Mouse (Mus musculus) forebrain, embryonic 14.5 days (tissue): ENCODE data around the gene Ints4. TPM values are rescaled to one million over a fixed set of nuclear protein-coding genes. Genes with fewer than 3 reads are reported as not detected.
A peak's percentile ranks its signal among the peaks of the same experiment; 100 is the strongest.
"Not testable (repeated sequence)": the region's sequence is repeated elsewhere in the genome, so short reads cannot be mapped to it uniquely, and the experiment has no call there.

Experiments used
- ATAC-seq: fragments of 200-750 bp; cut with Nextera tagmentation; 2 replicates; pipeline ENCODE4 v1.8.0; 2017; ENCODE audit warnings: mild to moderate bottlenecking, moderate library complexity
- DNase-seq: peaks from one replicate; pipeline ENCODE4 v3.0.0-alpha.2; 2015; ENCODE audit warnings: low spot score
- H3K27ac ChIP-seq: fragments of 300-500 bp; sonication (generic); 2 replicates; pipeline ENCODE4 v1.5.1; 2014; ENCODE audit warnings: low read depth, mild to moderate bottlenecking, control low read depth, low read length, moderate library complexity
- H3K27me3 ChIP-seq: fragments of 300-500 bp; sonication (generic); replicated peaks from 2 replicates; pipeline ENCODE4 v1.6.1; 2014; ENCODE audit warnings: low read length, control low read depth, mixed read lengths; ENCODE audit not compliant: control insufficient read depth, insufficient read depth
- H3K36me3 ChIP-seq: fragments of 300-500 bp; sonication (generic); 2 replicates; pipeline ENCODE4 v1.6.1; 2014; ENCODE audit warnings: low read length, control low read depth; ENCODE audit not compliant: control insufficient read depth, insufficient read depth
- H3K4me1 ChIP-seq: fragments of 300-500 bp; sonication (generic); 2 replicates; pipeline ENCODE4 v1.6.1; 2014; ENCODE audit warnings: antibody characterized with exemption, low read length, control low read depth; ENCODE audit not compliant: control insufficient read depth, insufficient read depth
- H3K4me2 ChIP-seq: fragments of 300-500 bp; sonication (generic); 2 replicates; pipeline ENCODE4 v1.6.1; 2014; ENCODE audit warnings: mild to moderate bottlenecking, control low read depth, low read length
- H3K4me3 ChIP-seq: fragments of 300-500 bp; sonication (generic); 2 replicates; pipeline ENCODE4 v1.5.1; 2014; ENCODE audit warnings: low read depth, low read length, control low read depth
- H3K9ac ChIP-seq: fragments of 300-500 bp; sonication (generic); 2 replicates; pipeline ENCODE4 v1.6.1; 2014; ENCODE audit warnings: mild to moderate bottlenecking, low read length, control low read depth, moderate library complexity
- H3K9me3 ChIP-seq: fragments of 300-500 bp; sonication (generic); replicated peaks from 2 replicates; pipeline ENCODE4 v1.6.1; 2016; ENCODE audit warnings: low read length, control low read depth, mixed read lengths; ENCODE audit not compliant: control insufficient read depth
- WGBS: fragments of 180-500 bp; shearing (Covaris S2); extraction: QIAGEN DNeasy Blood & Tissue Kit; methylation state at CpG from one replicate; pipeline ENCODE4 v1.1.7; 2014; 5-methylcytosine and 5-hydroxymethylcytosine counted together
- polyA plus RNA-seq: library from polyadenylated mRNA; unstranded; fragments of >200 nt; fragmentation: Nextera tagmentation; extraction: Ambion mirVana; gene quantifications from 2 replicates; pipeline ENCODE4 v1.2.1, GENCODE M21; 2014

Ints4 gene
- 54.6 and 65.2 TPM in 2 replicates for polyA plus RNA-seq

- WGBS: under 1% methylated on average over 24 of the region's 24 CpGs
- H3K9ac ChIP-seq: peak within 1 kb of the TSS; percentile 69
- DNase-seq (peak; percentile 98), ATAC-seq (peak; percentile 100)
- H3K9me3 ChIP-seq: no peaks in the 10 kb centered on the region
- peaks cover 12% of the 10 kb centered on the region for H3K4me1 ChIP-seq
- peak within 1 kb of the TSS; percentile 65 for H3K4me3 ChIP-seq
- H3K27me3 ChIP-seq: no peaks in the 10 kb centered on the region
- peaks cover 13% of the 10 kb centered on the region for H3K36me3 ChIP-seq
- H3K27ac ChIP-seq: peak within 1 kb of the TSS; percentile 55; the same call in 1 of the 2 replicates
- peak within 1 kb of the TSS; percentile 55 for H3K4me2 ChIP-seq
Observed at GRCm38 (mm10) chr7:97480821-97481339, at the start of gene Ints4. Gene Ints4 (plus strand): TSS chr7:97480956.

- H3K9me3 ChIP-seq, ATAC-seq, H3K27ac ChIP-seq, DNase-seq, H3K4me3 ChIP-seq, H3K36me3 ChIP-seq, H3K27me3 ChIP-seq, H3K9ac ChIP-seq, H3K4me2 ChIP-seq: not testable (repeated sequence)
- H3K4me1 ChIP-seq: peaks cover 12% of the 10 kb centered on the region
- WGBS: 64% methylated on average over 3 of the region's 3 CpGs
Observed at GRCm38 (mm10) chr7:97433517-97433916, 47.2 kb upstream of the Ints4 start.

GRCm38 (mm10) chr7:97434517-97434916, 46.2 kb upstream of the Ints4 start:
- H3K27ac ChIP-seq: no peak overlapping the region
- no peaks in the 10 kb centered on the region for H3K27me3 ChIP-seq
- no peak overlapping the region for H3K4me3 ChIP-seq
- no peak overlapping the region for H3K4me2 ChIP-seq
- DNase-seq (no peak), ATAC-seq (no peak)
- H3K36me3 ChIP-seq: no peaks in the 10 kb centered on the region
- no peaks in the 10 kb centered on the region for H3K9me3 ChIP-seq
- peaks cover 8% of the 10 kb centered on the region for H3K4me1 ChIP-seq
- no peak overlapping the region for H3K9ac ChIP-seq
- 85% methylated on average over 10 of the region's 10 CpGs for WGBS

- H3K9ac ChIP-seq: no peak overlapping the region
- no peaks in the 10 kb centered on the region for H3K4me1 ChIP-seq
- no peaks in the 10 kb centered on the region for H3K36me3 ChIP-seq
- H3K4me2 ChIP-seq: no peak overlapping the region
- ATAC-seq (no peak), DNase-seq (no peak)
- H3K27ac ChIP-seq: no peak overlapping the region
- 0 out of 2 replicates have a peak, but pooled peaks cover 3% of the 10 kb centered on the region for H3K9me3 ChIP-seq
- no peak overlapping the region for H3K4me3 ChIP-seq
- no peaks in the 10 kb centered on the region for H3K27me3 ChIP-seq
Observed at GRCm38 (mm10) chr7:97438986-97439385, 41.8 kb upstream of the Ints4 start.

- Histone ChIP-seq H3K36me3 (no peaks in the 10 kb centered on the region), H3K4me2 (no peak overlapping the region), H3K27me3 (no peaks in the 10 kb centered on the region), H3K9ac (peak overlapping the region; percentile 43; the same call in 1 of the 2 replicates), H3K4me3 (no peak overlapping the region), H3K27ac (peak overlapping the region; percentile 98), H3K4me1 (peaks cover 17% of the 10 kb centered on the region), H3K9me3 (0 out of 2 replicates have a peak, but pooled peaks cover under 1% of the 10 kb centered on the region)
- DNase-seq: peak; percentile 99
- WGBS: 7% methylated on average over 6 of the region's 6 CpGs
- peak; percentile 96 for ATAC-seq
Observed at GRCm38 (mm10) chr7:97446171-97446925, 34.4 kb upstream of the Ints4 start.

- 23% methylated on average over 6 of the region's 6 CpGs for WGBS
- no peaks in the 10 kb centered on the region for H3K27me3 ChIP-seq
- no peak overlapping the region for H3K4me3 ChIP-seq
- peak overlapping the region; percentile 98 for H3K27ac ChIP-seq
- ATAC-seq: peak; percentile 57
- H3K9me3 ChIP-seq: no peaks in the 10 kb centered on the region
- H3K4me2 ChIP-seq: no peak overlapping the region; the same call in 1 of the 2 replicates
- DNase-seq: peak; percentile 80
- peak overlapping the region; percentile 43; the same call in 1 of the 2 replicates for H3K9ac ChIP-seq
- H3K36me3 ChIP-seq: no peaks in the 10 kb centered on the region
- H3K4me1 ChIP-seq: peaks cover 17% of the 10 kb centered on the region
Observed at GRCm38 (mm10) chr7:97447050-97447531, 33.7 kb upstream of the Ints4 start.

GRCm38 (mm10) chr7:97451023-97451422, 29.7 kb upstream of the Ints4 start, which contains the start of gene Kctd14:
Gene Kctd14 (plus strand): TSS chr7:97451323.
- H3K4me3 ChIP-seq, H3K9me3 ChIP-seq, ATAC-seq, H3K4me2 ChIP-seq, H3K9ac ChIP-seq, H3K27ac ChIP-seq, DNase-seq, H3K36me3 ChIP-seq, H3K27me3 ChIP-seq: not testable (repeated sequence)
- peaks cover 22% of the 10 kb centered on the region for H3K4me1 ChIP-seq
- 82% methylated on average over 2 of the region's 2 CpGs for WGBS

- ATAC-seq: no peak
- Histone ChIP-seq H3K9me3 (no peaks in the 10 kb centered on the region), H3K4me1 (peaks cover 15% of the 10 kb centered on the region), H3K27ac (no peak overlapping the region), H3K27me3 (no peaks in the 10 kb centered on the region), H3K9ac (no peak overlapping the region), H3K36me3 (no peaks in the 10 kb centered on the region), H3K4me3 (no peak overlapping the region), H3K4me2 (no peak overlapping the region)
- 77% methylated on average over 6 of the region's 6 CpGs for WGBS
- no peak for DNase-seq
Observed at GRCm38 (mm10) chr7:97452196-97452595, 28.6 kb upstream of the Ints4 start.
